Mouse (Mus musculus) heart, adult 2 months (tissue): Measurements from ENCODE around the gene Mrps35. TPM values are rescaled to one million over a fixed set of nuclear protein-coding genes. Genes with fewer than 3 reads are reported as not detected.

Source experiments
- DNase-seq, 2 experiments: peaks; one replicate each; pipeline ENCODE4 v3.0.0; 2021
- H3K27ac ChIP-seq: fragments of 200-600 bp; 2 replicates; pipeline ENCODE4 v1.8.1; 2022
- H3K27me3 ChIP-seq: fragments of 200-500 bp; 2 replicates; pipeline ENCODE4 v1.6.1; 2012; ENCODE audit warnings: mild to moderate bottlenecking, low read length, inconsistent platforms, mixed read lengths; ENCODE audit not compliant: control insufficient read depth, insufficient read depth
- H3K36me3 ChIP-seq: fragments of 200-500 bp; 2 replicates; pipeline ENCODE4 v1.6.1; 2012; ENCODE audit warnings: low read length, inconsistent platforms; ENCODE audit not compliant: control insufficient read depth, insufficient read depth
- H3K4me1 ChIP-seq: fragments of 200-500 bp; 2 replicates; pipeline ENCODE4 v1.6.1; 2011; ENCODE audit warnings: low read length; ENCODE audit not compliant: control insufficient read depth, insufficient read depth
- H3K4me3 ChIP-seq: fragments of 200-600 bp; 2 replicates; pipeline ENCODE4 v1.8.1; 2022
- H3K79me2 ChIP-seq: fragments of 200-500 bp; replicated peaks from 2 replicates; pipeline ENCODE4 v1.6.1; 2012; ENCODE audit warnings: mild to moderate bottlenecking, inconsistent platforms, low read length, moderate library complexity, mixed read lengths; ENCODE audit not compliant: control insufficient read depth, insufficient read depth
- H3K9ac ChIP-seq: fragments of 200-500 bp; 2 replicates; pipeline ENCODE4 v1.6.1; 2012; ENCODE audit warnings: low read depth, mild to moderate bottlenecking, control low read depth, inconsistent platforms, low read length, mixed read lengths
- CTCF ChIP-seq: fragments of 200-600 bp; IDR thresholded peaks from 2 replicates; pipeline ENCODE4 v1.8.1; 2022; ENCODE audit warnings: antibody characterized with exemption, mild to moderate bottlenecking, moderate library complexity
- EP300 ChIP-seq: fragments of 200-500 bp; IDR thresholded peaks from 2 replicates; pipeline ENCODE4 v1.6.1; 2011; ENCODE audit warnings: low read depth, low read length, control low read depth; ENCODE audit not compliant: insufficient read depth
- POLR2A ChIP-seq: fragments of 200-500 bp; IDR thresholded peaks from 2 replicates; pipeline ENCODE4 v1.6.1; 2011; ENCODE audit warnings: mild to moderate bottlenecking, low read depth, low read length, control low read depth; ENCODE audit not compliant: insufficient read depth
- WGBS: fragments of 180-500 bp; shearing (Covaris S2); methylation state at CpG from one replicate; pipeline ENCODE4 v1.1.7; 2018; 5-methylcytosine and 5-hydroxymethylcytosine counted together
- intact Hi-C: fragments of 180-260 bp; cut with DNase I; formaldehyde crosslinking; loops from one replicate; pipeline ENCODE4 v1.15.1; 2025
- polyA plus RNA-seq: library from polyadenylated mRNA; depleted of rRNA; stranded (reverse); fragments of >200 nt; gene quantifications from 2 replicates; pipeline ENCODE4 v1.2.3, GENCODE M21; 2012
- total RNA-seq, 2 experiments: library from RNA; stranded (reverse); gene quantifications; 2 replicates each; pipeline ENCODE4 v1.2.3; 2021

Gene Mrps35
- total and polyA plus RNA-seq, 3 experiments: 28.7 to 170 (median 168) TPM

DNA sequence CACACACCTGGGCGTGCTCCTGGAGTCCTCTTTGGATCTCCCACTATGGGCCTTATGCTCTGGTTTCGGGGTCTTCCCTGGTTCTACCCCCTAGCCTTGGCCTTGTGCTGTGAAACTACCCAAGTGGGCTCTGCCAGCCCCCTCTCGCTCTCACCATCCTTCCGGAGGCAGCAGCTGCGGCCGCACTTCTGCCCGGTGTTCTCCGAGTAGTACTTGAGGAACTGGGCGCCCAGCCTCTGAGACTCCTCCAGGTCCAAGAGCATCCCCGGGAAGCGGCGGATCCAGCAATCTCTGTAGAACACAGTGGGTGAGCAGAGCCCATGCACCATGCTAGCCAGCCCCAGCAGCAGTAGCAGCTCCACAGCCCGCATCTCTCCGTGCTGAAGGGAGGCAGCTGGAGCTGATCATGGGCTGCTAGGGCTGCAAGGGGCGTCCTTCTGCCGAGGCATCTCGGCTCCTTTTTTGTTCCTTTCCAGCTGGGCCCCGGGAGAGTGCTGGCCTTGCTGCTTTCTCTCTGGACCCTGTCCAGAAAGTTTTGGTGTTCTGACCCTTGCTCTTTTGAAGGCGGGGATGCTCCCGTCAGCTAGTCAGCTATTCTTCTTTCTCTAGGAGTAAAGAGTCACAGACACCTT lies 44.1 kb downstream of the Mrps35 start, which contains the start of gene Mansc4:
Mansc4 (minus strand) TSS at position 439 of the 632 bp plus-strand sequence.
- Histone ChIP-seq H3K4me1 (peaks cover 2% of the 10 kb centered on the region; the same call in 1 of the 2 replicates), H3K9ac (no peak within 1 kb of the TSS), H3K27ac (no peak within 1 kb of the TSS), H3K4me3 (no peak within 1 kb of the TSS), H3K27me3 (no peaks in the 10 kb centered on the region; the same call in 1 of the 2 replicates), H3K36me3 (no peaks in the 10 kb centered on the region), H3K79me2 (peaks cover under 1% of the 10 kb centered on the region)
- DNase-seq: peak; percentile 25 to 33
- WGBS: 21% methylated on average over 20 of the region's 20 CpGs
- TF ChIP-seq POLR2A: no peak
- TF ChIP-seq EP300: no peak
- TF ChIP-seq CTCF: no peak
- intact Hi-C loops: loop anchor here (10.0 kb wide), 1 partner anchor 1738 kb away; no protein-coding TSS in a partner anchor

DNA sequence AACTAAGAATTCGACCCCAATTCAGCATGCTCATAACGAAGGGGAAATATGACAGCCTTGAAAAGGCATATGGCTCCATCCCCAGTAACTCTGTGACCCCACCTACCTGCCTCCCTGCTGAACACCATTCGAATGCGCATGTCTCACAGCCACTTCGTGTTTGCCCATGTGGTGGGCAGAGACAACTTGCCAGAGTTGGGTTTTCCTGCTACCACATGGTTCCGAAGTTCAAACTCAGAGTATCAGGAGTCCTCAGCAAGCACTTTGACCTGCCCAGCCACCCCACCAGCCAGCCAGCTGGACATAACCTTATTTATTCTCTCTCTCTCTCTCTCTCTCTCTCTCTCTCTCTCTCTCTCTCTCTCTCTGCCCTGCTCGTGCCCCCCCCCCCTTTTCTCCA lies 45.2 kb downstream of the Mrps35 start:
- Histone ChIP-seq H3K4me3 (no peak overlapping the region), H3K9ac (no peak overlapping the region), H3K36me3 (no peaks in the 10 kb centered on the region), H3K79me2 (peaks cover 2% of the 10 kb centered on the region), H3K27me3 (no peaks in the 10 kb centered on the region; the same call in 1 of the 2 replicates), H3K4me1 (peaks cover 2% of the 10 kb centered on the region; the same call in 1 of the 2 replicates), H3K27ac (no peak overlapping the region)
- 63% methylated on average over 7 of the region's 7 CpGs for WGBS
- intact Hi-C loops: loop anchor here (10.0 kb wide), 1 partner anchor 1737 kb away; no protein-coding TSS in a partner anchor
- no peak for DNase-seq
- no peak for TF ChIP-seq EP300
- no peak for TF ChIP-seq CTCF
- TF ChIP-seq POLR2A: no peak

DNA sequence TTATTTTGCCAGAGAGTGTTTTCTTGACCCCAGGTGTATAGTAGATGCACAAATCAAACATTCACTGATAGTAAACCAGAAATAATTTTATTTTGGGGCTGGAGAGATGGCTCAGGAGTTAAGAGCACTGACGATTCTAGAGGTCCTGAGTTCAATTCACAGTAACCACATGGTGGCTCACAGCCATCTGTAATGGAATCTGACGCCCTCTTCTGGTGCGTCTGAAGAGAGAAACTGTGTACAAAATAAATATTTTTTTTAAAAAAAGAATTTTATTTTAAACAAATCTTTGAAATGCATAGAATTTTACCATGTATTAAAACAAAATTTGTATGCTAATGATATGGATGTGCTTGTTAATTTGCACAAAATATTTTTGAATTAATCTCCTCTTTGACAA lies 46.0 kb downstream of the Mrps35 start:
- Histone ChIP-seq H3K9ac (no peak overlapping the region), H3K4me3 (no peak overlapping the region), H3K27ac (no peak overlapping the region), H3K36me3 (peaks cover 3% of the 10 kb centered on the region; the same call in 1 of the 2 replicates), H3K79me2 (peaks cover 2% of the 10 kb centered on the region), H3K4me1 (peaks cover 4% of the 10 kb centered on the region), H3K27me3 (no peaks in the 10 kb centered on the region; the same call in 1 of the 2 replicates)
- WGBS: 83% methylated on average over 3 of the region's 3 CpGs
- DNase-seq: no peak
- TF ChIP-seq CTCF (peak; percentile 27; the same call in 1 of the 2 replicates), EP300 (no peak)
- intact Hi-C loops: loop anchor here (10.0 kb wide), 1 partner anchor 1736 kb away; no protein-coding TSS in a partner anchor

DNA sequence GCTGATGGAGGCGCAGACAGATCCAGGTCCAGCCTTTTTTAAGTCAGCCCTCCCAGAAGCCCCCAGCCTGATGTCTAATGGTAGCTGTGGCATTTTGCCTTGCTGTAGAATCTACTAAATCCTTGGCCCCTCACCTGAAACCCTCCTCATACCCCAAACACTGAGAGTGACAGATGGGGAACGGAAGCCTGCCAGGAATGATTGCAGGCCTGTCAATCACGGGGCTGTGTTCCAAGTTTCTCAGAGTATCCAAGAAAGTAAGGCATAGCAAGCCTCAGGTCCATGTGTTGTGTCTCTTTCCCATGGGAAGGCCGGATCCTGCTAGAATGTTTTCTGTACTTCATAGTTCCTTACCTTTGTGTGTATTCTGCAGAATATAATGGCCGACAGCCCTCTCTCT lies 47.6 kb downstream of the Mrps35 start:
- Histone ChIP-seq H3K79me2 (peaks cover 2% of the 10 kb centered on the region), H3K9ac (no peak overlapping the region), H3K27ac (no peak overlapping the region), H3K36me3 (peaks cover 6% of the 10 kb centered on the region; the same call in 1 of the 2 replicates), H3K4me1 (peaks cover 4% of the 10 kb centered on the region), H3K4me3 (no peak overlapping the region; the same call in 1 of the 2 replicates), H3K27me3 (no peaks in the 10 kb centered on the region; the same call in 1 of the 2 replicates)
- WGBS: 88% methylated on average over 5 of the region's 5 CpGs
- no peak for TF ChIP-seq CTCF
- TF ChIP-seq POLR2A: no peak
- no peak for TF ChIP-seq EP300
- intact Hi-C loops: loop anchor here (2.0 kb wide), 1 partner anchor 47 kb away; the partner anchor contains the start of gene Mrps35
- no peak for DNase-seq

DNA sequence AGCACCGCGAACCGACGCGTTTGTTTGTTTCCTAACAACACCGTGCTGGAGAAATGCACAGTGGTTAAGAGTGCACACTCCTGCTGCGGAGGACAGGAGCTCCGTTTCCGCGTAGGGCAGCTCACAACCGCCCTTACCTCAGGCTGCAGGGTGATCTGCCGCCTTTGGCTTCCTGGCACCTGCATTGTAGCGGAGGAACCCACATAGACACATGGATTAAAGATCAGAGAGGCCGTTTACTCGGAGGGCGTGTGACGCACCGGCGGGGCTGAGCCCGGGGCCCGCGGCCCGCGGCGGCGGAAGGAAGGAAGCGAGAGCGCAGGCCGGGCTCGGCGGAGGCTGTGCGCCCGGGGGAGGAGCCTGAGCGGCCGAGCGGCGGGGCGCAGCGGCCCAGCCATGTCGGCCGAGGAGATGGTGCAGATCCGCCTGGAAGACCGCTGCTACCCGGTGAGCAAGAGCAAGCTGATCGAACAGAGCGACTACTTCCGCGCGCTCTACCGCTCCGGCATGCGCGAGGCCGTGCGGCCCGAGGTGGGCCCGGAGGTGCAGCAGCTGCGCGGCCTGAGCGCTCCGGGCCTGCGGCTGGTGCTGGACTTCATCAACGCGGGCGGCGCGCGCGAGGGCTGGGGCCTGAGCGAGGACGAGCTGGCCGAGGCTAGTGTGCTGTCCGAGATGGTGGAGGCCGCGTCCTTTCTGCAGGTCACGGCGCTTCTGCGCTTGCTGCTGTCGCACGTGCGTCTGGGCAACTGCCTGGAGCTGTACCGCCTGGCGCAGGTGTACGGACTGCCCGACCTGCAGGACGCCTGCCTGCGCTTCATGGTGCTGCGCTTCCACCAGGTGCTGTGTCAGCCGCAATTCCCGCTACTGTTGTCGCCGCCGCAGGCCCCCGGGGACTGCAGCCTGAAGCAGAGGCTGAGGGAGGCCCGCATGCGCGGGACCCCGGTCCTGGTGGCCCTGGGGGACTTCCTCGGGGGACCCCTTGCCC lies 48.9 kb downstream of the Mrps35 start, which contains the start of gene Klhl42:
Klhl42 (plus strand) TSS at position 244 of the 985 bp plus-strand sequence.
- peaks cover 2% of the 10 kb centered on the region for H3K79me2 ChIP-seq
- TF ChIP-seq EP300 (0 out of 2 replicates have a peak, but pooled peaks have one; percentile 8), CTCF (no peak), POLR2A (peak; percentile 91)
- no peaks in the 10 kb centered on the region; the same call in 1 of the 2 replicates for H3K27me3 ChIP-seq
- H3K4me1 ChIP-seq: peaks cover 4% of the 10 kb centered on the region
- peaks cover 6% of the 10 kb centered on the region; the same call in 1 of the 2 replicates for H3K36me3 ChIP-seq
- H3K4me3 ChIP-seq: peak within 1 kb of the TSS; percentile 96
- WGBS: under 1% methylated on average over 99 of the region's 99 CpGs
- H3K27ac ChIP-seq: peak within 1 kb of the TSS; percentile 84
- intact Hi-C loops: loop anchor here (2.0 kb wide), 1 partner anchor 49 kb away; the partner anchor contains the start of gene Mrps35
- peak within 1 kb of the TSS; percentile 97 for H3K9ac ChIP-seq
- DNase-seq: peak; percentile 89 to 90
